Mouse (Mus musculus): Measurements from ENCODE around the gene Slc9a3. TPM values are rescaled to one million over a fixed set of nuclear protein-coding genes. Genes with fewer than 3 reads are reported as not detected.

Gene Slc9a3
- total and polyA plus RNA-seq, 3 experiments: not detected

GRCm38 (mm10) chr13:74096715-74097363 is 24.4 kb upstream of the Slc9a3 start:
- Histone ChIP-seq H3K9me3 (replicated peaks; ENCODE audit: low read length) (no peaks in the 10 kb centered on the region), H3K4me1 (ENCODE audit: control insufficient read depth in 1 of 2, insufficient read depth in 2 of 2) (no peaks in the 10 kb centered on the region), H3K27me3 (replicated peaks) (peaks cover 3% of the 10 kb centered on the region), H3K4me3 (replicated peaks in 1 of 3; ENCODE audit: low read depth in 2 of 3, low read length in 2 of 3, poor library complexity in 1 of 3) (no peak overlapping the region), H3K27ac (ENCODE audit: insufficient read depth, low read depth) (no peak overlapping the region), H3K4me2 (ENCODE audit: insufficient read depth, low read depth, poor library complexity, severe bottlenecking) (no peak overlapping the region), H3K79me2 (replicated peaks; ENCODE audit: control insufficient read depth, extremely low read depth, insufficient read depth, poor library complexity, severe bottlenecking) (no peaks in the 10 kb centered on the region), H3K36me3 (replicated peaks in 1 of 2; ENCODE audit: control insufficient read depth in 1 of 2, insufficient read depth in 1 of 2, low read length in 1 of 2) (no peaks in the 10 kb centered on the region), H3K9ac (ENCODE audit: insufficient read depth, low read depth) (no peak overlapping the region)
- in situ Hi-C loops (cut with MboI; ENCODE audit: low pct_ligation_motif_present, low pct_unique_long_range_greater_than_20kb, low sequenced_read_pairs) (loop anchor here (10.0 kb wide), 1 partner anchor 198 kb away; the partner anchor contains the start of gene Ahrr), dilution Hi-C loops (cut with MboI; ENCODE audit: extremely low pct_ligation_motif_present, extremely low pct_unique_long_range_greater_than_20kb, low sequenced_read_pairs) (no loop called here)
- peak; percentile 64 for DNase-seq (ENCODE audit: extremely low read depth)
- TF ChIP-seq SIN3A (IDR thresholded peaks at IDR 0.05; ENCODE audit: low read length) (no peak), SMC3 (IDR thresholded peaks at IDR 0.05; ENCODE audit: low read depth, low read length) (peak; percentile 74), RAD21 (IDR thresholded peaks at IDR 0.05; ENCODE audit: low read depth, low read length) (peak; percentile 79), CTCF (conservative IDR thresholded peaks at IDR 0.05 in 1 of 2, IDR thresholded peaks at IDR 0.05 in 1 of 2; ENCODE audit: low read depth in 2 of 2, low read length in 2 of 2) (peak; percentile 51 to 80), E2F4 (IDR thresholded peaks at IDR 0.05; ENCODE audit: insufficient replicate concordance, low read depth, low read length) (no peak)

- no peak for DNase-seq (ENCODE audit: extremely low read depth)
- no peak for TF ChIP-seq MYC (IDR thresholded peaks at IDR 0.05; ENCODE audit: low read depth, low read length)
- no peak for TF ChIP-seq JUND (conservative IDR thresholded peaks at IDR 0.05; ENCODE audit: low read depth, low read length)
- no peak for TF ChIP-seq GABPA (IDR thresholded peaks at IDR 0.05; ENCODE audit: insufficient replicate concordance, low read depth, low read length)
- TF ChIP-seq ZMIZ1 (IDR thresholded peaks at IDR 0.05; ENCODE audit: low read depth, low read length): no peak
- no peak for TF ChIP-seq ZNF384 (IDR thresholded peaks at IDR 0.05; ENCODE audit: low read depth, low read length)
- TF ChIP-seq RAD21 (IDR thresholded peaks at IDR 0.05; ENCODE audit: low read depth, low read length): no peak
- no peak for TF ChIP-seq NELFE (IDR thresholded peaks at IDR 0.05; ENCODE audit: low read depth, low read length)
- TF ChIP-seq UBTF (IDR thresholded peaks at IDR 0.05; ENCODE audit: low read depth, low read length): no peak
- TF ChIP-seq MXI1 (IDR thresholded peaks at IDR 0.05; ENCODE audit: low read depth, low read length): no peak
- no peak for TF ChIP-seq USF1 (IDR thresholded peaks at IDR 0.05; ENCODE audit: low read depth, low read length)
- no peak for TF ChIP-seq TCF12 (IDR thresholded peaks at IDR 0.05; ENCODE audit: low read depth, low read length)
- no peak for TF ChIP-seq PAX5 (IDR thresholded peaks at IDR 0.05; ENCODE audit: low read length)
- TF ChIP-seq NRF1 (IDR thresholded peaks at IDR 0.05; ENCODE audit: low read depth, low read length): no peak
- no peak for TF ChIP-seq POLR2A (IDR thresholded peaks at IDR 0.05; ENCODE audit: low read depth, low read length)
- no peak for TF ChIP-seq BHLHE40 (IDR thresholded peaks at IDR 0.05; ENCODE audit: low read depth, low read length)
- no peak for TF ChIP-seq KAT2A (IDR thresholded peaks at IDR 0.05; ENCODE audit: insufficient replicate concordance, low read length)
- TF ChIP-seq POLR2AphosphoS2 (IDR thresholded peaks at IDR 0.05; ENCODE audit: low read depth, low read length): no peak
- in situ Hi-C loops (cut with MboI; ENCODE audit: low pct_ligation_motif_present, low pct_unique_long_range_greater_than_20kb, low sequenced_read_pairs) (loop anchor here (10.0 kb wide), 1 partner anchor 196 kb away; the partner anchor contains the start of gene Ahrr), dilution Hi-C loops (cut with MboI; ENCODE audit: extremely low pct_ligation_motif_present, extremely low pct_unique_long_range_greater_than_20kb, low sequenced_read_pairs) (no loop called here)
- Histone ChIP-seq H3K4me2 (ENCODE audit: insufficient read depth, low read depth, poor library complexity, severe bottlenecking) (no peak overlapping the region), H3K27me3 (replicated peaks) (peaks cover 2% of the 10 kb centered on the region), H3K4me1 (ENCODE audit: control insufficient read depth in 1 of 2, insufficient read depth in 2 of 2) (no peaks in the 10 kb centered on the region), H3K9ac (ENCODE audit: insufficient read depth, low read depth) (no peak overlapping the region), H3K36me3 (replicated peaks in 1 of 2; ENCODE audit: control insufficient read depth in 1 of 2, insufficient read depth in 1 of 2, low read length in 1 of 2) (no peaks in the 10 kb centered on the region), H3K79me2 (replicated peaks; ENCODE audit: control insufficient read depth, extremely low read depth, insufficient read depth, poor library complexity, severe bottlenecking) (no peaks in the 10 kb centered on the region), H3K9me3 (replicated peaks; ENCODE audit: low read length) (no peaks in the 10 kb centered on the region), H3K4me3 (replicated peaks in 1 of 3; ENCODE audit: low read depth in 2 of 3, low read length in 2 of 3, poor library complexity in 1 of 3) (no peak overlapping the region), H3K27ac (ENCODE audit: insufficient read depth, low read depth) (no peak overlapping the region)
These were observed 22.3 kb upstream of the Slc9a3 start for GRCm38 (mm10) chr13:74098913-74099312.
